Mouse (Mus musculus): ENCODE results near the gene Lamtor2. TPM values are rescaled to one million over a fixed set of nuclear protein-coding genes. Genes with fewer than 3 reads are reported as not detected.
A peak's percentile ranks its signal among the peaks of the same experiment; 100 is the strongest.

The Lamtor2 gene
- total RNA-seq, 2 experiments from 2014 or later, result 108 to 109 TPM

DNA sequence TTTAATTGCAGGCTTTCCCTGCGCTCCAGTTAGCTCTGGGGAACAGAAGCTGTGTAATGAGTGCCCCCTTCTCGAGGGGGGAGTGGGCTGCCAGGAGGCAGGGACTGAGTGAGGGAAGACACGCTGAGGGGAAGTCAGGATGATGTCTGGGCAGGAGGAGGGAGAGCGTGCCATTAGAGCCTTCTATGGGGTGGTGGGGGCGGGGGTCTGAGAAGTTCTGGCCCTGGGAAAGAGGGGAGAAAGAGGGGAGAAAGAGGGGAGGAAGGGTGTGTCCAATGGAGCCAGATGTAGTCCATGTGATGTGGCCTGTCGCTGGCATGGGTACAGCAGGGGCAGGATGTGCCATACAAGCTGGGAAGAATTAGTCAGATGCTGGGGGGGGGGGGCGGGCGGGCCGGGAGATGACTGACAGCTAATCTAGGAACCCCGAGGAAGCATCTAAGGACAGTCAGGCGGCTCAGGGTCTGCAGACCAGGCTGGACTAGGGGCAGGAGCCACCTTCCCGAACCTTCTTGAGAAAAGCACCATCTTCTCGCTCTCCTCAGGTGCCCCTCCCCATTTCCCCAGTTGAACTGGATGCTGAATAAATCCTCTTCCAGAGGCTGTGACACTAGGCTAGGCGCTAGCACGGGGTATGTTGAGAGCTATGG, 39.9 kb downstream of the Lamtor2 start:
- DNase-seq (ENCODE audit: low spot score in 2 of 2), result no peak
- intact Hi-C loops (cut with DNase I), result no loop called here

- intact Hi-C loops (cut with DNase I), result no loop called here
- no peak for DNase-seq (ENCODE audit: low spot score in 2 of 2)
These were observed 40.6 kb downstream of the Lamtor2 start for GRCm38 (mm10) chr3:88512141-88512895.

GRCm38 (mm10) chr3:88511559-88511958, 41.3 kb downstream of the Lamtor2 start:
- intact Hi-C loops (cut with DNase I), result no loop called here
- DNase-seq (ENCODE audit: low spot score in 2 of 2), result no peak

- intact Hi-C loops (cut with DNase I), result no loop called here
- no peak for DNase-seq (ENCODE audit: low spot score in 2 of 2)
These were observed 42.2 kb downstream of the Lamtor2 start for GRCm38 (mm10) chr3:88510421-88511289.

- intact Hi-C loops (cut with DNase I), result no loop called here
- DNase-seq (ENCODE audit: low spot score in 2 of 2), result peak; percentile 90 to 97
These were observed 43.0 kb downstream of the Lamtor2 start, which contains the start of gene Lmna for GRCm38 (mm10) chr3:88509692-88510420. Gene Lmna (minus strand): TSS chr3:88509956.

- DNase-seq (ENCODE audit: low spot score in 2 of 2), result no peak
- intact Hi-C loops (cut with DNase I), result no loop called here
These were observed 43.6 kb downstream of the Lamtor2 start for GRCm38 (mm10) chr3:88509250-88509649.

DNA sequence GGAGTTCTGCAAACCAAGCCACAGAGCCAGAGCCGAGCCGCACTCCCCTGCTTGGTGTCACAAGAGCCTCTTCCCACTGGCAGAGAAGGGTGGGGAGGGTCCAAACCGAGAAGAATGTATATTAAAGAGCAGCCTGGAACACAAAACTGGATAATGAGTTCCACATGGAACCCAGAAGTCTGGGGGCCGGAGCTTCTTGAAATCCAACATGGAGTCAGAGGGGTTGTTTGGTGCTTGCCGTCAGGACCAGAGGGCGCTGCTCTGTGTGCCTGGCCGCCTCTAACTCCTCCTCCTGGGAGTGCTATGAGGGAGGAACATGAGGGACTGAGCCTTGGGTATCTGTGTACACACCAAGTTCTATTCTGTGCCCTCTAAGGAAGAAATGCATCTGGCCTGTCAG, 47.1 kb downstream of the Lamtor2 start:
- no peak for DNase-seq (ENCODE audit: low spot score in 2 of 2)
- intact Hi-C loops (cut with DNase I), result no loop called here

GRCm38 (mm10) chr3:88505081-88505480, 47.8 kb downstream of the Lamtor2 start:
- no peak for DNase-seq (ENCODE audit: low spot score in 2 of 2)
- intact Hi-C loops (cut with DNase I), result no loop called here

DNA sequence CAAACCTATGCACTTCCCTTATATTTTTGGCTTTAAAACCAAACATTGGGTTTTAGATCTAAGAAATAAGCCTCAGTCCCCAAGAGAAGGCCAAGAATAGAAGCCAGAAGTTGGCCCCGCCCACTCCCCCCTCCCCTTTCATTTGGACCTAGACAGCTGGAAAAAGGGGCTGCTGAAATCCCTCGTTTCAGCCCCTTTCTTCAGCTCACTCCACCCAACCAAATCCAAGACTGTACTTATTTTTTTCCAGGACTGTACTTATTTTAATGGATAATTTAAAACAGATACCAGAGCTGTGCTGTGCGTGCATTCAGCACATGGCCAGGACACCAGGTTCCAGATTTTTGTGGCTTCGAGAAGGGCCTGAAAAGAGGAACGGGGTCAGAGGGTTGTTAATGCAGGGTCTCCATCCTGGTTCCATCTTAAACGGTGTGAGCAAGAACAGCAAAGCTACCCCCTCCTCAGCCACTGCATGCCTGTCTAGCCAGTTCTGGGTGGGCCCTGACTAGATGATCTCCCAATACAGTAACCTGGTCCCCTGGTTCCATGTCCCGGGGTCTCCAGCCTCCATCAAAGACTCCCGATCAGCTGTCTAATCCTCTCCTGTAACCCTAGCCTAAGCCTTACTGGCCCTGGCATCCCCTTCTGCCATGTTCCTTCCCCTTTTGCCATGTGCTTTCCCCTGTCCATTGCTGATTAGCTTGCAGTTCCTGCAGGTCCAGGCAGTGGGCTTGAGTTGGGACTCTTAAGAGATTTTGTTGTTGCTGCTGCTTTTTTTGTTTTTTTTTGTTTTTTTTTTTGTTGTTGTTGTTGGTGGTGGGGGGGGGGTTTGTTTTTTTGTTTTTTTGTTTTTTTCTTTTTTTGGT, 48.8 kb downstream of the Lamtor2 start:
- DNase-seq (ENCODE audit: low spot score in 2 of 2), result no peak
- intact Hi-C loops (cut with DNase I), result no loop called here

DNA sequence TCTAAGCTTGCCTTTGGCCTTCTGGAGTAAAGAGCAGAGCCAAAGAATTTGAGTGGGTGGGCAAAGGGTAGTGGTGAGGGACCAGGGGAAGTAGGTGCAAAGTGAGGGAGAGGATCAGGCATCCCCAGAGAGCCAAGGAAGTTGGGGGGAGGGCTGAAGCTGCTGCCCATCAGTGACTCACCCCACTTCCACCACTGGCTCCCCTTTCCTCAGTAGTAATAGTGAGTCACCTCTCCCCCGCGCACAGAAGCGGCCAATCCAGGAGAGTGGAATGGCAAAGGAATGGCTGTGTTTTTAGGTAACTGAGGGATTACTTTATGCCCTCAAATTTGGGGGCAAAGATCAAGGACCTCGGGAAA, 49.4 kb downstream of the Lamtor2 start:
- intact Hi-C loops (cut with DNase I), result no loop called here
- DNase-seq (ENCODE audit: low spot score in 2 of 2), result peak in 1 of 2 experiments; percentile 62

- intact Hi-C loops (cut with DNase I), result no loop called here
These were observed 50.0 kb downstream of the Lamtor2 start for GRCm38 (mm10) chr3:88502641-88503504.

GRCm38 (mm10) chr3:88502031-88502571, 50.8 kb downstream of the Lamtor2 start:
- intact Hi-C loops (cut with DNase I), result no loop called here
- no peak for DNase-seq (ENCODE audit: low spot score in 2 of 2)

More at GRCm38 (mm10) chr3:88502641-88503504, 50.0 kb downstream of the Lamtor2 start:
- peak; percentile 93 for DNase-seq (ENCODE audit: low spot score in 2 of 2)

- intact Hi-C loops (cut with DNase I), result no loop called here
- DNase-seq (ENCODE audit: low spot score in 2 of 2), result no peak
These were observed 51.4 kb downstream of the Lamtor2 start for GRCm38 (mm10) chr3:88501366-88502030.

GRCm38 (mm10) chr3:88500655-88501365, 52.1 kb downstream of the Lamtor2 start:
- intact Hi-C loops (cut with DNase I), result no loop called here
- no peak for DNase-seq (ENCODE audit: low spot score in 2 of 2)

DNA sequence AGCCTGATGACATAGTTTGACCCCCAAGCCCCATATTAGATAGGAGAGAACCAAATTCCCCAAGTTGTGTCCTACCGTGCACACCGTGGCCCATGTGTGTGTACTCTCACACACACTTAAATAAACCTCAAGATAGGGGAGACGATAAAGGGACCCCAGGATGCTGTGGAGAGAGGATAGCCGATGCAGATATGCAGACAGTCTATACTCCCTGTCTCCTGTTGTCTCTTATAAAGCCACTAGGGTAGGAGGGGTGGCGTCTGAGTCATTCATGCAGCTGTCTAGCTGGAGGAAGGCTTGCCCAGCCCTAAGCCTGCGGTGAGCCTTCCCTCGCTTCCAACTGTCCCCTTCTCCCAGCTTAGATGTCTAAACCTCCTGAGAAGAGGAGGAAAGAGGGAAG, 52.8 kb downstream of the Lamtor2 start:
- intact Hi-C loops (cut with DNase I), result no loop called here
- no peak for DNase-seq (ENCODE audit: low spot score in 2 of 2)

All from left cerebral cortex, postnatal 14 days (tissue).